Mouse (Mus musculus): ENCODE measurements at regions not wholly inside any gene's neighbourhood (a gene's known extent, or its start where the extent isn't known, plus 50 kb on each side); places are given as distances from the start of the nearest gene placed in this dataset.

DNA sequence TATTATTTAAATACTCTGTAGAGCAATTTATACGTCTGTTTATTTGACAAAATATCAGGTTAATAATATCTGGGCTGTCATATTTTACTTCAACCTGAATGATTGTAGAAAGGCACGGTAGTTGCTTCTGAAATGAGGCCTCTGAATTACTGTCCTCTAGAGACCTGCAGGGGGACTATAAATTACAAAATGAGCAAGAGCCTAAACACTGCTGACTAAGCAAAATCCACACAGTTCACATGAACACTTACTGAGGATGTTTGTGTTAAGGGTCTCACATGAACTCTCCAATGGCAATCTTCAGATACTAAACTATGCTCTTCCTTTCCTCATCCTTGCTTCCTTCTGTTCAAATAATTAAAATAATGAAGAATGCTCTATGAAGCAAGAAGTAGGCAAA lies 1120.7 kb downstream of the Amy2a5 start:
- DNase-seq (ENCODE audit: low read depth, low spot score): peak; percentile 13

DNA sequence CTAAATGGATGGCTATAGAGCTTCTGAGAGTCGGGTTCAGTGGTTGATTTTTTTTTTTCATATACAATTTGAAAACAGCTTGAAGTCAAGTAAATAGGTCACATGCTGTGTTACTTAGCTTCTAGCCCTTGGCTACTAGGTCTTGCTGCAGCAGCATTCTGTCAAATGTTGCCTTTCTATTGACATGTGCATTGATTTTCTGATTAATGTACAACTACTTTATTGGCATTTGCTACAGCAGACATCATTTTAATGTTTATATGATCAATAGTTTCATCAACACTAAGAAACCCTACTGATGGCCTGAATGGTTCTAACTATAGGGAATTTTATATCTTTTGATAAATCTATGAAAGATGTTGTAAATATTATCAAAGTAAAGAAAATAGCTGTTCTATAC lies 1137.0 kb downstream of the Amy2a5 start:
- no peak for DNase-seq (ENCODE audit: low read depth, low spot score)

DNA sequence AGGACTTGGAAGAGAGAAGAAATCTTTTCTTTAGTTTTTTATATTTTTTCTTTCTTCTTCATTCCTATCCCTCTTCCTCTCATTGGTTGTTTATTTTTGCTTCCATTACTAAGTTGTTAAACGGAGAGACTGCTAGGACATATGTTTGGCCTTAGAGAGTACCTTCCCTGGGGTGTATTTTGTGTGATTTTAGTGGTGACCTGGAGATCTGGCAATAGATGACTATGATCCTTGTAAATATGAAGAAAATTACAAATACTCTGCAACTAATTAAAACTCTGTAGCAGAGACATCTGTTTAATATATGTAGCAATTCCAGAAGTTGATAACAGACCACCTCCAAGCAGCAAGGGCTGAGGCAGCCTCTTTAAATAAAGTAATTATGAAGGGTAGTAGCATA lies 1158.0 kb downstream of the Amy2a5 start:
- no peak for DNase-seq (ENCODE audit: low read depth, low spot score)

GRCm38 (mm10) chr3:112088551-112088950 lies 1170.1 kb downstream of the Amy2a5 start:
- DNase-seq (ENCODE audit: low read depth, low spot score): no peak

Measured in embryo, embryonic 11.5 days (tissue).